Mouse (Mus musculus) fat pad, adult 2 months (tissue): ENCODE measurements around the gene Vangl1.
"Not testable (repeated sequence)": the region's sequence is repeated elsewhere in the genome, so short reads cannot be mapped to it uniquely, and the experiment has no call there.

Experiments
- DNase-seq: peaks from one replicate; pipeline ENCODE4 v3.0.0-alpha.2; 2011; ENCODE audit warnings: low read depth, low spot score; ENCODE audit errors: extremely low read depth

The Vangl1 gene

DNA sequence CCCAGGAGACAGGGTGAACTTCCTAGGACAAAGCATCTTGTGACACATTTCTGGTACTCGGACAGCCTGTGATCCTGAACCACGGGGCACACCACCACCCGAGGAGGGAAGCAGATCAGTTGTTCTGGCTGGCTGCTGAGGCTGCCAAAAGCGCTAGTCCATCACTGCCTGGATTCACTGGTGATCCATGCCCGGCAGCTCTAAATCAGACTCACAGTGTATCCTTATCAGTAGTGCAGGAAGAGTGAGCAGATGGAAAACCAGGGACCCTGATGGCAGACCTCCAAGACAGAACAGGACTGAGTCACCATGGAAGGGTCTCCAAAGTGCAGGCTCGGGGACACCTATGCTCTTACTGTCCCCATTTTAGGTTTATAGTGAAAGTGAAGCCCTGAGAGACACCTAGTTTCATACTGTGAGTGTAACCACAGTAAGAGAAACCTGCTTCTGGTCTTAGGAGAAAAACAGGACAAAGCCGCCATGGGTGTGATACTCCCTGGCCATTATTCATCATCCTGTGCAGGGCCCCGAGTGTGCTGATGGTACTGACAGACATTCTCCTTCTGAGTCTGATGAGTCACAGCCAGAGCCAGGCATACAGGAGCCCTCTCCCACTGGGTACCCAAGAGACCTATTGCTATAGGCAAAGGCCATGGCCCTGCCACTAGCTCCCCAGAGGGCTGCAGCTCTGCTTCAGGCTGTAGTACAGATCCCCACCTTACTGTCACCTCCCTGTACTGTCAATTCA lies 30.2 kb downstream of the Vangl1 start:
- no peak for DNase-seq

- peak; percentile 83 for DNase-seq
Observed at GRCm38 (mm10) chr3:102169197-102169905, 35.1 kb downstream of the Vangl1 start.

DNA sequence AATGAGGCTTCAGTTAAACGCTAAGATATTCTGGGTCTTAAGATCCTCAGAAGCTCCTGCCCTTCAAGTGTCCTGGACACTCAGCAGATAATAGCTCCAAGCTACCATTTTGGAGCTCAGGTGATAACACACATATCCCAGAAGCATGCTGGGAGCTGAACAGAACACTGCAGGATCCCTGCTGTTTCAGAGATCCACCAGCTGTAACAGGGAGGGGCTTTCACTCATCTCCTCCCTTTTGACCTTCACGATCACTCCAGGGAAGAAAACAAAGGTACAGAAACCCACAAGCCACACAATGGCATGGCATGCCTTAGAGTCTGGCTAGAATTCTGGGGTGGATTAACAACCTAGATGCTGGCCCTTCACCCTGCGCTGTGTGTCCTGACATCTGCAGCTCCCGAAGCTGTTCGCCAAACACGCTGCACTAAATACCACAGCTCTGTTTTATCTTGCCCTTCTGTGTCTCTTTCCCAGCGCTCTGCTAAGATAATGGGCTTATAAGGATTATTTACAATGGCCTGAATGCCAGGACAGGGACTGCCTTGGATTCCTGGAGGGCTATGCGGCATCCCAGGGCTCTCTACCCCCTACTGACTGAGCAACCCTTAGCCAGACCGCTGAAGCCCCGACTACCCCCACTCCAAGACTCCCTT lies 36.8 kb downstream of the Vangl1 start:
- peak; percentile 68 for DNase-seq

DNA sequence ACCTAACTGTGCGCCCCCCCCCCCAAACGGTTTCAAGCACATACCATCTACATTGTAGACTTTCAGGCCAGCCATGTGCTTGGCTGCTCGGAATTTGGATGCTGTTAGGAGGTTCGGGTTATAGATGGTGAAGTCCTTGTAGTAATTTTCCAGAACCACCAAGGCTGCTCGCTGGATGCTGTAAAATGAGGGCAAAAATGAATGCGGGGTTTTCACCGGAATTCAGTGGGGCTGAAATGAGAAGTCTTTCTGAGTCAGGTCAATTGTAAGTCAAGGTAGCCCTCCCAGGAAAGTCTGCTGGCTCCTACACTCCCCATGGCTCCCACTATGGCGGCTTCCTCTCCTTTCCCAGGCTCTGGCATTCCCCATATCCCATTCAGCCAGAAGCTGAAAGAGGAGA lies 37.7 kb downstream of the Vangl1 start:
- DNase-seq, result no peak

GRCm38 (mm10) chr3:102166287-102166620 lies 38.2 kb downstream of the Vangl1 start:
- DNase-seq, result no peak

DNA sequence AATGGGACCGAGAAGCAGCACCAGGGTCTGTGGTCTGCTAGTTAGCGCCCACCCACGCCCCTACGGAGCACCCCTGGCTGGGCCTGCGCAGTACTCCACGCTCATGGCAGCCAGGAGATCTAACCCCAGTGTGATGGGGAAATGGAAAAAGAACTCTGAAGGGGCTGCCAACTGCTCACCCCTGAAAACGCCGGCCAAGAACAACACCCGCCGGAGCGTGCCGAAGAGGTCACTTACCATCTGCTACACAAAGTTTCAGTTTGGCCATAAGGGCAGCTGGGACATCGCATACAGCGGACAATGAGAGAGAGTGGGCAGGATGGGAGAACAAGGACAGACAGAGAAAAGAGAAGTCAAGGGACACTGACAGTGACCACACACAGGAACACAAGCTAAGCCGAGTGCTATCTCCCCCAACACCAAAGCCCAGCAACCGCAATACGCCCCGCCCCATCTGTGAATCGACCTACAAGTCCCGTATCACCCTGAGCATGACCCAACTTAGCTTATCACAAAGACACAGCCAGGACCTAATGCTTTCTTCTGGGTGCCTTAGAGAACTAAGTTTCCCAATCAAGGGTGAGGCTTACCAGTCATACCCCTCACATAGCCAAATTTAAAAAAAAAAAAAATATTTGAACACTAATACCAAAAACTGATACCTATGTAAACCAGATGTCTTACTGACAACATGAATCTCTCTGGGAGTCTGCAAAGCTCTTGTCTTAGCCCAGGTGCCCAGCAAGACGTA lies 38.8 kb downstream of the Vangl1 start:
- no peak for DNase-seq

DNA sequence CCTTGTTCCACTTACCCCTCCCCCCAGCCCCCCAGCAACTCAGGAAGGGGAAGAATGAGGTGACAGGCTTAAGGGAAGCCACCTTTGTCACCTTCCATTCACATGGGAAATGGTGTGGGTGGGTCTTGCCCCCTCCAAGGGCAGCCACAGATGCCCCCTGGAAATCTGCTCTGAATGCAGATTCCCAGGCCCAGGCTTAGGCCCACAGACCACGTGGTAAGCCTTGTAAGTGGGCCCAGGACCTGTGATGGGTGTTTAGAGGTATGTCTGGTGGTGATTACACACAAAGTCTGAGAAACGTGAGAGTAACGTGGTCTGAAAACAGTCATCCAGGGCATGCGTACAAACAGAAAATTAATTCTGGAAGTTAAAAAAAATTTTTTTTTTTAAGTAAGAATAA lies 39.6 kb downstream of the Vangl1 start:
- no peak for DNase-seq

DNA sequence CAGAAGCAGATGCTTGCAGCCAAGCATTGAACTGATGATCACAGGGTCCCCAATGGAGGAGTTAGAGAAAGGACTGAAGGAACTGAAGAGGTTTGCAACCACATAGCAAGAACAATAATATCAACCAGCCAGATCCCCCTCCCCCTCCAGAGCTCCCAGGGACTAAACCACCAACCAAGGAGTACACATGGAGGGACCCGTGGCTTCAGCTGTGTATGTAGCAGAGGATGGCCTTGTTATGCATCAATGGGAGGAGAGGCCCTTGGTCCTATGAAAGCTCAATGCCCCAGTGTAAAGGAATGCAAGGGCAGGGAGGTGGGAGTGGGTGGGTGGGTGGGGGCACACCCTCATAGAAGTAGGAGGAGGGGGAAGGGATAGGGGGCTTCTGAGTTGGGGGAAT lies 40.6 kb downstream of the Vangl1 start:
- DNase-seq, result not testable (repeated sequence)

DNA sequence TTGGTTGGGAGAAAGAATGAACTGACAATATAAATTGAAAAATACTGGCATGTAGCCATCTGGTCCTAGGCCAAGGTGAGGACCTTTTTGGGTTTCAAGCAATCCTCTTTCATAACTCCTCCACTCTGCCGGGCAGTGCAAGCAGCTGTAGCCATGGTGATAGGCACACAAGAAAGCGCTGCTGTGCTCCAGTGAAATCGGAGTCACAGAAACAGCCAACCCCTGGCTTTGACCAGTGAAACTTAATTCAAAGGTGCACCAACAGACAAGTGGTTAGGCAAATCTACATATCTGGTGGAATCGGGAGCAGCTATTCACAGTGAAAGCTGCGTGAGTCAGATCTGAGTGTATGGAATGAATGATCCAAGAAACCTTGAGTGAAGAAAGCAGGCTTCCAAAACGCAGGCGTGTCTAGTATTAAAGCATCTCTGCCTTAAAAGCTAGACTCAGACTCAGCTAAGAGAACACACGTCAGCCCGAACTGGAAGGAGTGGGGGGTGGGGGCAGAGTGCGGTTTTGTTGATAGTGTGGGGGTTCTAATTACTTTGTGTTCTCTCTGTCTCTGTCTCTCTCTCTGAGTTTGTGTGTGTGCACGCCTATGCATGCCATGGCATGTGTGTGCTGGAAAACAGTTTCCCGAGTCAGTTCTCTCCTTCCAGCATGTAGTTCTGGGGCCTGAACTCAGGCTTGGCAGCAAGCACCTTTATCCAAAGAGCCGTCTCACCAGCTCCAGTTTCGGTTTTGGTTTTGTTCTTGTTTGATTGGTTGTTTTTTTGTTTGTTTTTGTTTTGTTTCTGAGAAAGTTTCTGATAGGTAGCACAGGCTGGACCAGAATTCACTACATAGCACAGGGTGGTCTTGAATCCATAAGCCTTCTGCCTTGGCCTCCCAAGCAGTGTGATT lies 44.8 kb downstream of the Vangl1 start:
- no peak for DNase-seq

DNA sequence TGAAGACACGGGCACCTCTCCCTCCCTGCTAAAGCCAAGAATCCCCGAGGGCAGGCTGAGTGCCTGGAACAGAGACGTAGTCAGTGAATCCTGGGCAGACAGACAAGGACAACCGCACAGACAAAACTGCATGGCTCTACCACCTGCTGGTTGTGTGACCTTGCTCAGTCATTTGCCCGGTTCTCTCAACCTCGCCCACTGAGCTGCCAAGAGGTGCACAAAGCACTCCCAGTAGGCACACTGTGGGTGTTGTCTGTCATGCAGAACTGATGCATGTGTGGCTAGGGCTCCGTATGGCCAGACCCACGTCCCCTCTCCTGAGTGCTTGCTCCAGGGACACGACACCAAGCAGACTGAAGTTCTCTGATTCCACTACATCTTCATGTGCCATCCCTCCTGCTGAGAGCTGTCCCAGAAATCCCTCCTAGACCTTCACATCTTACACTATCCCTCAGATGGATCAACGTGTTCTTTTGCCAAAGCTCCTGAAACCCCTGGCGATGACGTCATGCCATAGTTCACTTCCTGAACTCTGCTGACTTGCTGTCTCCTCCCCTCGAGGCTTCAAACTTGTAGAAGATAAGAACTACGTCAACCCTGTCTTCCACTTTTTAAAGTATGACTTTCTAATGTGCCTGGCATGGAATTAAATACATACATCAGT lies 45.6 kb downstream of the Vangl1 start:
- no peak for DNase-seq

DNA sequence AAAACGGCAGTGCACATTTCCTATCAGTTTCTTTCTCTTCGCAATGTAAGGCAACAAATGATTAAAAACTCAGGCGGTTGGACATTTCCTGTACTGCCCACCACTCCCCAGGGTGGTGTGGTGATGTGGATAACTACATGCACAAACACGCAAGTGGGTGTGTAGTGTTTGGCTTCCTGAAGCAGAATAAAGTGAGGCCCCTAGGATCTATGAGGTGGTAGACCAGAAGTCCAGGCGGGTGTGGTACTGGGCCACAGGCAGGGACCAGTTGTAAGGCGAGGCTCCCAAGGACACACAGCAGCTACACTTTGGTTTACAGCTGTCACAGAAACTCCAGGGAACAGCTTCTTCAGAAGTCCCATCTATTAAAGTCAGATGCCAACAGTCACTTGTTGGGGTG lies 46.8 kb downstream of the Vangl1 start:
- DNase-seq, result no peak

DNA sequence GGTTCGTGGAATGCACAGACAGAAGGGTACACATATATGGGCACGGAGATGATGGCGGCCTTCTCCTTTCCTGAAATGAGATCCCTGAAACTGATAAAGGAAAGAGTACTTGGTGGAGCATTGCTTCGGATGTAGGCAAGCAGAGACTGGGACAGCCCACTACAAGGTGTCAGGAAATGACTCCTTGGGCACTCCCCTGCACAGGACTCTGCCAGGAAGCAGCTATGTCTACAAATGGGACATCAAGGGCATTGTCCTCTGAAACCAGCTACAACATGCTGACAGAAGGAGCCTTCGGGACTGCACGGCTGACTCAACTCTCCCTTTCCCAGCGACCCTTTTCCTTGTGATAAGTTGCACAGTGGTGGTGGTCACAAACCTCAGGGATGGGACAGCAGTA lies 47.8 kb downstream of the Vangl1 start:
- no peak for DNase-seq

DNA sequence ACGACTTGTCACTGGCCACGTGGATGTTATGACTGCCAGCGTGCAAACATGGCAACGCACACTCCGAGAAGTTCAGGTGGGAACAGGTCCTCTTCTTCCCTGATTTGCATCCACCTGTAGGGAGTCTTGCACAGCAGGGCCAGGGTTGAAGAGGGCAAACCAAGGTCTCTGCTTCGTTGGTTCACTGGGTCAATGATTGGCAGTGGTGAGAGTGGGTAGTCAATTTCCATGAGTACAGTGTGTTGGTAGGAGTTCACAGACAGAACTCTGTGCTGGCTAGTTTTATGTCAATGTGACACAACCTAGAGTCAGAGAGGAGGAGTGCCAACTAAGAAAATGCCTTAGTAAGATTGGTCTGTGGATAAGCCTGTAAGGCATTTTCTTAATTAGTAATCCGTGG lies 50.4 kb downstream of the Vangl1 start:
- no peak for DNase-seq

DNA sequence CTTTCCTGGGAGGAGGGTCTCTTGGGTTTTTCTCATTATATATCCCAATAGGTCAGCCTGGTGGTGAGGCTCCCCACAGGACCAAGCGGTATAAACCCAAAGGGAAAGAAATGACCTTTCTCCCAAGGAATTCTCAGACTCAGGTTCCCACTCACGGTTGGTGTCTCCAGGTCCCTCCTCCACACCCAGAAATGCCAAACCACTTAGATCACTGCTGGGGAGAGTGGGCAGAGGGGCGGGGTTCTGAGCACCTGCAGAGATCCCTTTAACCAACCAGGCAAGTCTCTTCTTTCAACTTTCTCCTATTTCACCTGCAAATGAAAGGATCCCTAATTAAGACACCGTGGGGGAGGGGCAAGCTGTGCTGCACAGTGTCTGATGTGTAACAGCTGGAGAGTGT lies 51.6 kb downstream of the Vangl1 start:
- no peak for DNase-seq

DNA sequence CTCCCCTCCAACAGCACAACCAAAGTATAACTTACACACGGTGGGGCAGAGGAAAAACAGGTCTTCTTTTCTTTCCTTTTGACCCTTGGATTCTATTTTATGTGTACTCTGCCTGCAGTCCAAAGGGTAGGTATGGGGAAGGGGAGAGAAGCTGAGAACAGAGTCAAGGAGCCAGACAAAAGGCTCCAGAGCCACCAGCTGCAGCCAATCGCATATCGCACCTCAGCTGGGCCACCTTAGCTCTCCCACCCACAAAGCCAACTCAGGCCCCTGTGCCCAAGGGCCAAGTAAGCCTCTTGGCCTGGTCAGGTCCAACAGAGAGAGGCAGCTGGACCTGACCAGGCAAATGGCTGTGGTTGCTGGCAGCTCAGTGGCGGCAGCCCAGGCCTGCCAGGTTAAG lies 52.0 kb downstream of the Vangl1 start:
- no peak for DNase-seq

DNA sequence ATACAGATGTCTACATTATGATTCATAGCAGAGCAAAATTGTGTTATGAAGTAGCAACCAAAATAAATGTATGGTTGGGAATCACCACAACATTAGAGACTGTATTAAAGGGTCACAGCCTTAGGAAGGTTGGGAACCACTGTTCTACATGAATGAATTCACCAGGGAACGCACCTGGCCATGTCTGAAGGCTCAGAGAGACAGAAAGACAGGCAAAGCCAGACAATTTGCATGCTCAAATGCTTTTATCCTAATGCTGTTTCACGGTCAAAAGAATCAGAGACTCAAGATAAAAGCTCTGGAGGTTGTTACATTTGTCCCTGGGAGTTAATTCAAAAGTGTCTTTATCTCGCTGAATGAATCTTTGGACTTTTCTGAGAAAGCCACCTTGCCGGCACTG lies 52.6 kb downstream of the Vangl1 start:
- DNase-seq, result no peak

GRCm38 (mm10) chr3:102149941-102150340 lies 54.6 kb downstream of the Vangl1 start:
- no peak for DNase-seq

- DNase-seq, result no peak
Observed at GRCm38 (mm10) chr3:102147189-102147588, 57.3 kb downstream of the Vangl1 start.

DNA sequence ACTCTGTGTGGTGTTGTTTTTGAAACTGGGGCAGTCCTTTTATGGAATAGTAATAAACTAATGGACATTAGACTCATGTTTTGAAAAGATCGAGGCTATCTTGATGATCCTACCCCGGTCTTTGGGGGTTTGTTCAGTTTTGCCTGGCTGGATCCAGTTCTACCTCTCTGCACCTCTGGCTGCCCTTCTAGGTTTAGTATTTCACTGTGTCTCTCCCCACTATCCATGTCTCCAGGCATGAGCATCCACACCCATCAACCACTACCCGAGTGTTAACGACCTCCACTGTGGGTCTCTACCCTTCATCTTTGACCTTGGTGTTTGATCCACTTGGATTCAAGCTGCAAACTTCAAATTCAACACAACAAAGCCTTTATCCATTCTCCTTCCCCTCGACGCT lies 58.1 kb downstream of the Vangl1 start:
- DNase-seq, result no peak
